Mouse (Mus musculus) brain, embryonic 18.5 days (tissue): Measurements from ENCODE around the gene Caln1.

Experiments
- DNase-seq: peaks from one replicate; pipeline ENCODE4 v3.0.0-alpha.2; 2012; ENCODE audit warnings: low read depth, low spot score

The Caln1 gene

GRCm38 (mm10) chr5:130369237-130369636, at the start of gene Caln1:
Gene Caln1, plus strand, starts transcription at chr5:130369455.
- DNase-seq, result no peak

- no peak for DNase-seq
Measured at GRCm38 (mm10) chr5:130319783-130320182, 49.5 kb upstream of the Caln1 start.

DNA sequence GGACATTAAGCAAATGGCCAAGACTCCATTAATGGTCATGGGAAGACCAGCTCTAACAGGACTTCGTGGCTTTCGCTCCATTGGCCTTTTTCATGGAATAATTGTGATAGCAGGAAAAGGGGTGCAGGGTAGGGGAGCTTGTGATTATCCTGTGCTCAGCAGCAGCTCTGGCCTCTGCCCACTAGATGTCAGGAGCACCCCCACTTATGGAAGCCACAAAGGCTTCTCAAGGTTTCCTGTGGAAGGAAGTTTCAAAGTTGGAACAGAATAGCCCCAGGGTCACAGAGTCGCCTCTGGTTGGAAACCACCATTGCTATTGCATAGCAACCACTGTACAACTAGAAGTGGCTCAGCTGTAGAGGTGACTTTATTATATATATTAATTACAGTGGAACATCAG, 48.8 kb upstream of the Caln1 start:
- DNase-seq, result no peak

GRCm38 (mm10) chr5:130325486-130325885, 43.8 kb upstream of the Caln1 start:
- DNase-seq, result no peak

- no peak for DNase-seq
Measured at GRCm38 (mm10) chr5:130327615-130328263, 41.5 kb upstream of the Caln1 start.

DNA sequence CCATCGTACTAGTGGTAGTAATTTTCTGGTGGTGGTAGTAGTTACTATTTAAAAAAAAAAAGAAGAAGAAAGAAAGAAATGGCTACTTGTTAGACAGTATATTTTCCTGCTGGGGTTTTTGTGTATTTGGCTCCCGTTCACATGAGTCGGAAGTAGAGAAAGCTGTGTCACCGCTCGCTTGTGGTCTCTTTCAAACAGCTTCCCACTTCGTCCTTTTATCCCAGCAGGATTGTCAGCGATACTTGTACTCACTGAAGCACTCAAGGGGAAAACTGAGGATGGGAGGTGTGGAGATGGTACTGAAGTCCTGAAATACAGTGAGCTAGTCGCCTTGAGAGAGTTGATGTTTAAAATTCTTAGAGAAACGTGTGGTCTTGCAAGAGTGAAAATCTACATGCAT, 40.9 kb upstream of the Caln1 start:
- no peak for DNase-seq

GRCm38 (mm10) chr5:130329889-130330288, 39.4 kb upstream of the Caln1 start:
- no peak for DNase-seq

- DNase-seq, result no peak
Measured at GRCm38 (mm10) chr5:130330801-130331200, 38.5 kb upstream of the Caln1 start.

DNA sequence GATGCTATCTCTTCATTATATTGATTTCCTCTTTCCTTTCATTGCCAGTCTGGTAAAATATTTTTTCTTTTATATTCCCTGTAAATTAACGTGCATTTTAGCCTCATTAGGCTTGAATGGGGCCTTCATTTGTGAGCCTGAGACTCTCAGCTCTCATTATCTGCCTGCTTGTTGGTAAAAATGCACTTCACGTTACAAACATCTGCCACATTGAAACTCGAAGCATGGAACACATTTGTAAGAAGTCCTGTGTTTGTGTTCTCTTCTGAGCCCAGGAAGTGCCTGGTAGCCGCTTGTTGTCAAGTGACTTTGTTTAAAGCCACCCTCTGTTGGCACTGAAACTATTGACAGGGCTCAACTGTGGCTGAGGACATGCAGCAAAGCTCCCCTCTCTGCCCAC, 38.0 kb upstream of the Caln1 start:
- no peak for DNase-seq

DNA sequence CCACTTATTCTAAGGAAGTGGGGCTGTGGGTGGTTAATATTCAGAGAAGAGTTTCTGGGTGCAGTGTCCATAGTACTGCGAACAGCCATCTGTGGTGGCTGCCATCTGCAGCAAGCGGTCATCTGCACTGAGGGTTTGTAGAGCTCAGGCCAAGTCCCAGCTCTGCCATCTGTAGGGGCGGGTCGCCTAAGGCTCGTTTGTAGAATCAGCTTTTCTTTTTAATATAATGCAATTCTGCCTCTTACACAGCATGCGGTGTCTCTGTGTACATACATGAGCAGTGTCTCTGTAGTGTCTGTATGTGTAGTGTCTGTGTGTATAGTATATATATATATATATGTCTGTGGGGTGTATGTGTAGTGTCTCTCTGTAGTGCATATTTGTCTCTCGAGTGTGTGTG, 35.7 kb upstream of the Caln1 start:
- DNase-seq, result no peak

GRCm38 (mm10) chr5:130333971-130334370, 35.3 kb upstream of the Caln1 start:
- no peak for DNase-seq

- DNase-seq, result no peak
Measured at GRCm38 (mm10) chr5:130335462-130335861, 33.8 kb upstream of the Caln1 start.

DNA sequence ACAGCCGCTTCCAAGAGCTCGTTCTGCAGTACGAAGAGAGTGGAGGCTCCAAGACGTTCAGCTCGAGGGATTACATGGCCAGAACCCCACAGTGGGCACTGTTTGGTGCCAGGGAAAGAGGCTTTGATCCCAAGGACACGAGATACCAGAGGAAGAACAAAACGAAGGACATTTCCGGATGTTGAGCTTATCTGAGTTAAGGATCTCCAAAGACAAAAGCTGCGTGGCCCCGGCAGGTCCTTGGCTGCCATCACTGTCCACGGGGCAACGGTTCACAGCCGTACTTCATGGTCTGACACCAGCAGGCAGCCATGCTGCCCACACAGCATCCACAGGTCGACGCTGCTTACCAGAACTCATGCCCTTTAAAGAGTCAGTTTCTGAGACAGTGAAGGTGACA, 28.6 kb upstream of the Caln1 start:
- no peak for DNase-seq

DNA sequence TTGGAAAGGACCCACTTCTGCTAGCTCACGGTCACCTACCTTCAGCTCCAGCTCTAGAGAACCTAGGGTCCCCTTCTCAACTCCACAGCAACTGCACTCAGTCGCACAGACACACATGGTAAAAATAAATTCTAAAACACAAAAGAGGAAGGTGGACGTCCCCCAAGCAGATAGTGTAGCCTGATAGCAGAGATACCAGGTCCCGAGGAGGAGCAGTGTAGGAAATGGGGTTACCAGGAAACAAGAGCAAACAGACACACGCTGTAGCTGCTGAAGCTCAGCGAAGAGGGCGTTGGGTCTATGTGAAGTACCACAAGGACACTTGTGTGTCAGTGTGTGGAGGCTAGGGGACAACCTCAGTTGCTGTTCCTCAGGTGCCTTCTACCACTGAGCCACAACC, 24.3 kb upstream of the Caln1 start:
- no peak for DNase-seq

DNA sequence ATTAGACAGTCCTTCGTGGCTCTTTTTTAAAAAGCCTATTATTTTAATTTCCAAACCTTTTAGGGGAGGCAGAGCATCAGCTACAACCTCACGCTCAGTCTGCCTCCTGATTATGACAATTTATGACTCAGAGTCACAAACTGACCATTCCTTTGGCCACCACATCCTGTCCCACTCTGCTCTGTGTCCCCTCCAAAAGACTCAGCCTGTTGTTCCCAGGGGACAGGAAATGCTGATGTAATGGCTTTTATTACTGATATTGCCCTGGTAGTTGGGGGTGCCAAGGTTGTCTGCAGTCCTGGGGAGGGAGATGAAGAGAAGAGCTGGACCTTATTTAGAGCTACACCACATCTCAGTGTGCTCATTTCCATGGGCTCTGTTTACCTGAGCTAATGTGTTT, 23.4 kb upstream of the Caln1 start:
- no peak for DNase-seq

DNA sequence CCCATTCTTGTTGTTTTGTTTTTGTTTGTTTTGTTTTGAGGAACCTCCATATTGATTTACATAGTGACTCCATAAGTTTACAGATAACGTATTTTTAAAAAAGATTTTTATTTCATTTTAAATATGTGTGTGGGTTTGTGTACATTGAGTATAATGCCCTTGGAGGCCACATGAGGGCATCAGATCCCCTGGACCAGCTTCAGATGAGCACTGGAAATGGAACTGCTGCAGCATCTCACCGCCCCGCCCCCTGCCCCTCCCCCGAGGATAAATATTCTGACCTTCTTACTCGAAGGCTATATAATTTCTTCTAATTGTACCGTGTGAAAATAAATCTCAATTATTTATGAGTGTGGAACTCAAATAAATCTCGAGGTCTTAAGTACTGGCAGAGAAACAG, 14.0 kb upstream of the Caln1 start:
- no peak for DNase-seq

GRCm38 (mm10) chr5:130363111-130363510, 6.1 kb upstream of the Caln1 start:
- no peak for DNase-seq

DNA sequence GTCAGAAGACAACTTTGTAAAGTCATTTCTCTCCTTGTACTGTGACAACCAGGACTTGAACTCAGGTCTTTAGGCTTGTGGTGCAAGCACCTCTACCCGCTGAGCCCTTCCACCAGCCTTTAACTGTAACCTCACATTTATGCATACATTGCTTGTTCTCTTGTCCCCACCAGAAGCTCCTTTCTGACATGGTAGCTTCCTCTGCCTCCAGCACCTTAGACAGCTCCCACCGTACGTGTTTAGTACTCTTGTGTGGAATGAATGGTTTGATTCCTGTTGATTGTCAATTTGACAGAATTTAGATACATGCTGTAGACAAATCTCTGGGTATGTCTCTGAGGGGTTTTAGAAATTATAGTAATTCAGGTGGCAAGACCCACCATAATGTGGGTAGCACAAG, 5.5 kb upstream of the Caln1 start:
- DNase-seq, result no peak

DNA sequence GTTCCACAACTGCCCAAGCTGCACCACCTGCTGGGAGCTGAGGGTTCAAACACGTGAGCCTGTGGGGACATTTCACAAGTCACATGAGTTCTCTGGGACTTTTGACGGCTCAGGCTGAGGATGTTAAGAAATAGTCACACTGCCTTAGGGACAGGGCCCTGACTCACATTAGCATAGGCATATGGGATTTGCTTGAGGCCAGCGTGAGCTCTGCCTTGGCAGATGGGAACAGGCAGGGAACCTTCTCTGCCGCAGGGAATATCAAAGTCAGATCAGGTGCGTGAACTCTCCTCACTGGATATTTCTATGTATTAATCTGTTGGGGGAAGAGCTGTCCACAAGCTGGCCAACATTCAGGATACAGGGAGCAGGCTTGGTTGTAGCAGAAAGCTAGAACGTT, 1.0 kb upstream of the Caln1 start:
- no peak for DNase-seq

GRCm38 (mm10) chr5:130375411-130375810, 6.2 kb downstream of the Caln1 start:
- DNase-seq, result no peak

DNA sequence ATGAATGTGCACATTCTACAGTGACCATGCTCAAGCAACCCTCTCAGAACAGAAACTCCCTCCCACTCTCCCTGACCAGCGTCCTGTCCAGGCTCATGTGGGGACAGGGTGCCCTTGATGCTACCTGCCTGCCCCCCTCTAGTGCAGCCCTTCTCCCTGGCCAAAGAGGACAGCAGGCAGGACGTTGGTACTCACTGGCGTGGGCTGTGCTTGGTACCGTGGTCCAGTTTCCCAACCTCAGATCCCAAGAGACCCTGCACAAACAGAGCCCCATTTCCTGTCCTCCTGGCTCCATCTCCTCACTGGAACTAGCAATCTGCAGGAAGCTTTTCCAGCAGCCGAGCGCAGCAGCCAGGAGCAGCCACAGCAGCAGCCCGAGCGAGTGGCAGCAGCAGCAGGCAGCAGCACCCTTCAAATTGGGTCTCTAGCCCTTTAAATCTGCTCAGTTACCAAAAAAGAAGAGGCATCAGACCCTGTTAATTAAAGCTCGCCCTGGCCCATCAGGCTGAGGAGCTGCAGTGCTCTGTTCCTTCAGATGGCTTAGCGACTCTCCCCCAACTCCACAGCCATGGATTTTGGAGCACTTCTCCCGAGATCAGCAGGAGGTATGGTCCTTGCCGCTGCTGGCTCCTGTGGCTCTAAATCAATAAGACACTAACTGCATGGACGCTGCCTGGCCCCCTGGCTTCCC, 15.1 kb downstream of the Caln1 start, which contains the start of gene A330070K13Rik:
TSS of gene A330070K13Rik (minus strand) at position 410 of the 691 bp plus-strand sequence.
- DNase-seq, result no peak

DNA sequence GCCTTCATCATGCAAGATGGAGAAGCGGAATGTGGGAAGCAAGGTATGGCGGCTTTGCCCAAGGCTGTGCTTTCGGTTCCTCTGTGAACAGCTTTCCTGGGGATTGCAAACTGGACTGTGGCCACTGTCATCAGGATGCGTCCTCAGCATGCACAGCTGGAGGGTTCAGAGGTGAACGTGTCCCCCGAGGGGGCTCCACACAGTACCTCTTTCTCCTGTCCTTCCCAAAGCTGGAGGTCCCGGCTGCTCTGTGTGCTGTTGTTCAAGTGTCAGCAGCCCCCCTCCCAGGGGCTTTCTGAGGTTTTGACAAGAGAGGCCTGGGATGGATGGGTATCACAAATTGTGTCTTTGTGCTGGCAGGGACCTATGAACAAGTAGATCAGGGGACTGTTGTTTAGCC, 17.2 kb downstream of the Caln1 start:
- DNase-seq, result no peak

DNA sequence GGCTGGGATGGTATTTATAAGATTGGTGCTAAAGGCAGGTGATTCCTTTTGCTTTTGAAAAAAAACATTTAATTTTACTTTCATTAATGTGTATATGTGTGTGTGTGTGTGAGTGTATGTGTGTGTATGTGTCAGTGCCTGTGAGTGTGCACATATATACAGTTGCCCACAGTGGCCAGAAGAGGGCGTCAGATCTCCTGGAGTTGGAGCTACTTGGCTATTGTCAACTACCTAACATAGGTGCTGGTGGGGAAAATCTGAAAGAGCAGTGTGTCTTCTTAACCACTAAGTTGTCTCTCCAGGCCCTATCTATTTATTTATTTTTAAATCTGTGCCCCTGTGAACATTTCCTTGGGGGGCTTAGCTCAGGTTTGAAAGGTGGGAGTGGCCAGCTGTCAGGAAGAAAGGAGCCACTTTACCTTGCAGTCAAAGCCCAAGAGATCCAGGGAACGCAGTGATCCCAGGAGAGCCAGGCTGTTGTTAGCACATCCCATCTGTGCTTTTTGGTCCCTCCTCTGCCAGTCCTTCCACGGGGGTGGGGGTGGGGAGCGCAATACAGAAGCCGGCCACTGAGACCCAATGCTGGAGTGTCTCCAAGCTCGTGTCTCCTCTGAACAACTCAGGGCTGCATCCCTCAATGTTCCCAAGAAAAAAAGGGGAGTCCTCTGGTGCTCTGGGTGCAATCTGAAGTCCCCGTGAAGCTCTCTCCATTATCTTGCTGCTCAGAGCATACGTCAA, 24.5 kb downstream of the Caln1 start:
- no peak for DNase-seq
